Mouse (Mus musculus): ENCODE measurements around the gene Hal. TPM values are rescaled to one million over a fixed set of nuclear protein-coding genes. Genes with fewer than 3 reads are reported as not detected.

The Hal gene
- polyA plus RNA-seq, 1 experiment from 2014 or later: 0.33 TPM

DNA sequence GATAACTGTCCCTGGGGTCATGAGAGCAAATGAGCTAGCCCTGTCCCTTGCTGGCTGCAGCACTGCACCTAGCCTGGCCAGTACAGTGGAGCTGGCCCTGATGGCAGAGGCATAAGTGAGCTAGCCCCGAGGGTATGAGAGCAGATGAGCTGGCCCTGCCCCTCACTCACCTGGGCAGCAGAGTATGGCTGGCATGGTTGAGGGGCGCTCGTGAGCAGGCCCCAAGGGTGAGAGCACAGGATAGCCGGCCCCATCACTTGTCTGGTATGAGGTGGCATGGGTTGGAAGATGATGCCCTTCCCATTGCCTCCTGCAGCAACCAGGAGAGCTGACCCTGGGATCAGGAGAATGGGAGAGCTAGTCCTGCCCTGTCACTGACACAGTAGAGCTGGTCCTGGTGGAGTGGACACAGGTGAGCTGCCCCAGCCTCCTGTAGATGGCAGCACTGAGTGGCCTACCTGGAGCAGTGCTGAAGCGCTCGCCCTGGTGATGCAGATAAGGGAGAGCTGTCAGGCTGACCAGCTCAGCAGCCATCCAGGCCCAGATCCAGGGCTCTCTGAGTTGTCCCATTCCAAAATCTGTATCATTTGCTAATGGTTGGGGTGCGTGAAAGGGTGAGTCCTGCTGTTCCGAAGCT, 3.4 kb upstream of the Hal start:
- Histone ChIP-seq H3K9me3 (no peaks in the 10 kb centered on the region), H3K27ac (no peak overlapping the region), H3K4me3 (no peak overlapping the region), H3K4me1 (no peaks in the 10 kb centered on the region), H3K36me3 (peaks cover 50% of the 10 kb centered on the region), H3K27me3 (ENCODE audit: insufficient read depth, poor library complexity, severe bottlenecking) (peaks cover 5% of the 10 kb centered on the region; the same call in 1 of the 2 replicates)
- WGBS: 75% methylated on average over 8 of the region's 8 CpGs
- DNase-seq (ENCODE audit: low spot score): no peak

DNA sequence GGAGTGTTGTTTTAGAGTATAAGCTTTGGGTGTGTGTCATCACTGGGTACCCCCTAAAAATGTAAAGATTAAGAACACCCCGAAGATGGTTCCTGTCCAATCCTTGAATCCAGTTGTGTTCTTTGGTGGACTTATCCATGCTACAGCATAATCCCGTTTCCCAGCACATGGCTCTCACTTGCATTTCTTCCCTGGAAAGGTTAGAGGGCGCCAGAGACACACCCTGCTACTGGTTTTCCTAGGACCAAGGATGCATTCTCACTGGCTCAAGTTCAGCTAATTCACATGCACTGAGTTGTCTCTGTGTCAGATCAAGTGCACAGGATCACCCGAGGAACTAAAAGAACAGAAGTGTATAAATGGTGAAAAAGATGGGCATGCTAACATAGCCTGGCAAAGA, 1.9 kb upstream of the Hal start:
- H3K4me1 ChIP-seq: no peaks in the 10 kb centered on the region
- H3K27ac ChIP-seq: no peak overlapping the region
- peaks cover 5% of the 10 kb centered on the region; the same call in 1 of the 2 replicates for H3K27me3 ChIP-seq (ENCODE audit: insufficient read depth, poor library complexity, severe bottlenecking)
- no peak overlapping the region for H3K4me3 ChIP-seq
- WGBS: 25% methylated on average over 4 of the region's 4 CpGs
- no peak for DNase-seq (ENCODE audit: low spot score)
- H3K36me3 ChIP-seq: peaks cover 35% of the 10 kb centered on the region
- no peaks in the 10 kb centered on the region for H3K9me3 ChIP-seq

DNA sequence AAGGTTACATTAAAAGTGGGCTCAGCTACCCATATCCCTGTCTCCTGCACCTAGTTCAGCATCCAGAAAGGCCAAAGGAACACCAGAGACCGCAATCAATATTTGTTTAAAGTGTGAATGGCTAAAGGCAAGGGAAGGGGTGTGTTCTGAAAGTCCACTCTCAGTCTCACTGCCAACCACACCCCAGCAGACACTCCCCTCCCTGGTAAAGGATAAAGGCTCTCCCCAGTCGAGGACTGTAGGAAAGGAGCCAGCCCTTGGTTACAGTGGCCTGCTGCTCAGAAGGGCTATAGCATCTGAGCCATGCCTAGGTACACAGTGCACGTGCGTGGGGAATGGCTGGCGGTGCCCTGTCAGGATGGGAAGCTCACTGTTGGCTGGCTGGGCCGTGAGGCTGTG, 259 bp downstream of the Hal start:
- Histone ChIP-seq H3K27ac (no peak overlapping the region), H3K27me3 (ENCODE audit: insufficient read depth, poor library complexity, severe bottlenecking) (peaks cover 5% of the 10 kb centered on the region; the same call in 1 of the 2 replicates), H3K9me3 (no peaks in the 10 kb centered on the region), H3K4me3 (no peak overlapping the region), H3K36me3 (peaks cover 14% of the 10 kb centered on the region), H3K4me1 (no peaks in the 10 kb centered on the region)
- DNase-seq (ENCODE audit: low spot score): no peak
- WGBS: 82% methylated on average over 6 of the region's 6 CpGs

DNA sequence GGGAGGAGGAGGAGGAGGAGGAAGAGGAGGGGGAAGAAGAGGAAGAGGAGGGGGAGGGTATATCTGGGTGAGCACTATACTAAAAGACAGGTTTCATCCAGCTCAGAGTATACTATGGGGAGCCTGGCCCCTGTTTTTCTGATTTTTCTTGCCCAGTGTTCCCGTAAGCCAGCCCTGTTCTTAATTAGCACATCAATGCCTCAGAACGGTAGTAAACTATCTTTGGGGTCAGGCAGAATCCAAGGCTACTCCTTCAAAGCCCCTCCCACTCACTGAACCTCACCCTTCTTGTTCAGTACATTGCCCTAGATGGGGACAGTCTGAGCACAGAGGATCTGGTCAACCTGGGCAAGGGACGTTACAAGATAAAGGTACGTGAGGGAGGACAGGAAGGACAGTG, 1.9 kb downstream of the Hal start:
- Histone ChIP-seq H3K9me3 (no peaks in the 10 kb centered on the region), H3K27ac (no peak overlapping the region), H3K4me1 (no peaks in the 10 kb centered on the region), H3K4me3 (no peak overlapping the region), H3K27me3 (ENCODE audit: insufficient read depth, poor library complexity, severe bottlenecking) (peaks cover 5% of the 10 kb centered on the region; the same call in 1 of the 2 replicates), H3K36me3 (peaks cover under 1% of the 10 kb centered on the region; the same call in 1 of the 2 replicates)
- WGBS: 52% methylated on average over 4 of the region's 4 CpGs
- DNase-seq (ENCODE audit: low spot score): no peak

DNA sequence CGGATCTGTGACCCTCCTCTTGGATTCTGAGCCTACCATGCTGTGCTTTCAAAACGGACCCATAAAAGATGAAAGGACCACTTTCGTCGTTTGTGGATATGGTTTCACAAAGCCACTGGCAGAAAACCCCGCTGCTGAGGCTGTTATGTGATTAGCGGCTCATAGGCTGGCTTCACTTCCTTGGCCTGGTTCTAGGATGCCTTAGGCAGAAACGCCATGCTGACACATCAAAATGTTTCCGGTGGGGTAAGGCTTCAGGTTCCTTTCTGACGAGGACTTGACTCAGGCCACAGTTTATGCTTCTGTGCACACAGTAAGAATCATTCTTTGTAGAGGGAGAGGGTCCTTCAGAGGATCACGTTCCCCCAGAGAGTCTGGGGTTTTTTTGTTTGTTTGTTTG, 12.3 kb downstream of the Hal start:
- H3K36me3 ChIP-seq: no peaks in the 10 kb centered on the region
- no peak for DNase-seq (ENCODE audit: low spot score)
- H3K9me3 ChIP-seq: no peaks in the 10 kb centered on the region
- no peaks in the 10 kb centered on the region for H3K4me1 ChIP-seq
- 64% methylated on average over 10 of the region's 10 CpGs for WGBS
- H3K4me3 ChIP-seq: no peak overlapping the region
- H3K27me3 ChIP-seq (ENCODE audit: insufficient read depth, poor library complexity, severe bottlenecking): no peaks in the 10 kb centered on the region; the same call in 1 of the 2 replicates
- H3K27ac ChIP-seq: no peak overlapping the region

DNA sequence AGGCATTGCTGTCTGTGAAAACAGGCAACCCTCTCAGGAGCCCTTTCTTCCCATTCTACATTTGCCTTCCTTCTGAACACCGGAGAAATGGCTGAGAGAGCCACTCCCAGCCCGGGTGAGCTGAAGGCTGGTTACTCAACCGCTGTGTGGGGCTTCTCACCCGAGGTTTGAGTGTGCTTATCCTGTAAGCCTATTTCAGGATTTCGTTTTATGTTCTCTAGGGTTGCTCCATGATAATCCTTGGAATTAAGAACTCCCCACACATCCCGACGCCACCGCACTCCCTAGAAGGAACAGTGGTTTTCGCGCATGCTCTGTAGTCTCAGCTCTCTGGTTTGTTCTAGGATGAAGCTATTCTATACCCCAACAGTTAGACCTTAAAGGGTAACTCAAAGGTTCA, 12.8 kb downstream of the Hal start:
- Histone ChIP-seq H3K36me3 (no peaks in the 10 kb centered on the region), H3K4me1 (no peaks in the 10 kb centered on the region), H3K9me3 (no peaks in the 10 kb centered on the region), H3K4me3 (no peak overlapping the region), H3K27ac (no peak overlapping the region), H3K27me3 (ENCODE audit: insufficient read depth, poor library complexity, severe bottlenecking) (no peaks in the 10 kb centered on the region; the same call in 1 of the 2 replicates)
- DNase-seq (ENCODE audit: low spot score): no peak
- WGBS: 77% methylated on average over 10 of the region's 10 CpGs

DNA sequence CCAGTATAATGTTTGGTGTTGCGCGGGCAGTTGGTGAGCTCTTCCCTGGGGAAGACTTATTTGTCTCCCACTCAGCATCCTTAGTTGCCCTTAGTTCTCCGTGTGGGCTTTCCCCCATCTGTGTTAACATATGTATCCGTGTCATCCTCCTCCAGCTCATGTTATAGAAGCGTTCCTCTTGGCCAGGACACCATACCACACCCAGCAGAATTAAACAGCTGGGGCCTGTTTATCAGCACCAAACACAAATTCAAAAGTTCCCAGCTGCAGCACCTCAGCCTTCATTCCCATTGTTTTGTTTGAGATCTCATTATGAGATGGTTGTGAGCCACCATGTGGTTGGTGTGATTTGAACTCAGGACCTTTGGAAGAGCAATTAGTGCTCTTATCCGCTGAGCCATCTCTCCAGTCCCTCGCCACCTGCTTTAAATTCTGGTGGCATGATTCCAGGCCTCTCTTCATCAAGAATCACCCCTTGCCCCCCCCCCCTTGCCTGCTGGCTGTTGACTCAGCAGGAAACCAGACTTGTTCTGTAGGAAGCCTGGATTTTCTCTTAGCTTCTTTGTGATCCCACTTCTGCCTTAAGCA, 19.9 kb downstream of the Hal start:
- H3K27ac ChIP-seq: no peak overlapping the region
- H3K9me3 ChIP-seq: no peaks in the 10 kb centered on the region
- no peak overlapping the region for H3K4me3 ChIP-seq
- no peaks in the 10 kb centered on the region for H3K4me1 ChIP-seq
- H3K36me3 ChIP-seq: no peaks in the 10 kb centered on the region
- no peak for DNase-seq (ENCODE audit: low spot score)
- no peaks in the 10 kb centered on the region for H3K27me3 ChIP-seq (ENCODE audit: insufficient read depth, poor library complexity, severe bottlenecking)
- 78% methylated on average over 7 of the region's 7 CpGs for WGBS

DNA sequence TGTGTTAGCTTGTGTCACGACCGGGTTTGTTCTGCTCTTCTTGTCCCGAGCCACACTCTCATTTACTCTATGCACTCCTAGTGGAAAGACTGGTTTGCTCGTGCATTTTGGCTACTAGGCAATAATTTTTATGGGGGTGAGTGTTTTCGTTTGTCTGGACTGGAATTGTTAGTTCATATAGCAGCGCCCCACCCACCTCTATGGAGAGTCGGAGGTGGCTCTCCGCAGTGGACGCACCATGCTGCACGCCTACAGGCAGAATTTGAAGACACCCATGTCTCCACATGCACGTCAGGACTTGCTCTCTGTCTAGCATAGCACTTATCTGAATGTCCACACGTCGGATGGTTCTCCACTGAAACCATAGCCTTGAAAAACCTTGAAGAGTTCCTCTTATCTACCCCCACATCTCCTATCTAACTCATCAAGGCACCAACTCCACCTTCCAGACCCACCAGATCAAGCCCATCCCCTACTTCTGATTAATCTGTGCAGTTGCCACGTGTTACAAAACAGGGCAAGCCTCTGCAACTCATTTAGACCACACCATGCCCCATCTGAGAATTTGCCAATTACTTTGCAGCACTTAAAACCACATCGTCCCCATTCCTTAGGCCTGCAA, 21.1 kb downstream of the Hal start:
- 87% methylated on average over 15 of the region's 15 CpGs for WGBS
- no peaks in the 10 kb centered on the region for H3K9me3 ChIP-seq
- no peaks in the 10 kb centered on the region for H3K4me1 ChIP-seq
- DNase-seq (ENCODE audit: low spot score): no peak
- no peaks in the 10 kb centered on the region for H3K36me3 ChIP-seq
- no peak overlapping the region for H3K27ac ChIP-seq
- no peak overlapping the region for H3K4me3 ChIP-seq
- H3K27me3 ChIP-seq (ENCODE audit: insufficient read depth, poor library complexity, severe bottlenecking): no peaks in the 10 kb centered on the region

DNA sequence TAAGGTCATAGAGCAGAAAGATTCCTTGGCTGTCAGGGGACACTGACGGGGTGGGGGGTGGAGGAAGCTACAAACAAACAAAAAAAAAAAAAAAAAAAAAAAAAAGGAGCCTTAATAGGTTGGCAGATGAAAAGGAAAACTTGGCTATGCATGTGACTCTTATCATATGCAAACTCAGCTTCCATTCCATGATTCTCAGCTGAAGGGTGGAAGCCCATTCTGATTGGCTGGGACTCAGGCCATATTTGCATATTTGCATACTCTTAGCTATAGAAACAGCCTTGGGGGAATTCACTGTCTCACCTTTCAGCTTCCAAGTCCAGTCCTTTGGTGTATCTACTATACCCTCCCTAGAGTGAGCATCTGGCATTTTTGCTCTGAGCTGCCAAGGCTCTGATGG, 26.9 kb downstream of the Hal start:
- Histone ChIP-seq H3K4me3 (no peak overlapping the region), H3K27me3 (ENCODE audit: insufficient read depth, poor library complexity, severe bottlenecking) (no peaks in the 10 kb centered on the region)
- DNase-seq (ENCODE audit: low spot score): peak; percentile 51

DNA sequence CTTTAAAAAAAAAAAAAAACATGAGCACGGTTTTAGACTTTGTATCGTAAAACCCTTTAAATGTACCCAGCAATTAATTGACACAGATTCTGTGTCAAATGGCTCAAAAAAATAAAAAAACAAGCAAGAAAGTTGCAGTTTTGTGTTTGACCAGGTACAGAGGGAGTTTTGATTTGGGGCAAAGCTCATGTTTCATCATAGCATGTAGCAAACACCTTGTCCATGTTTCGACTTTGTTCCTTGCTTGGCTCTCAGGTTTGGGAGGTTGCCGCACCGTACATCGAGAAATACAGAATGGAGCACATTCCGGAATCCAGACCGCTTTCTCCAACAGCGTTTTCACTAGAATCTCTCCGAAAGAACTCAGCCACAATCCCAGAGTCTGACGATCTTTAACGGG, 27.4 kb downstream of the Hal start:
- 81% methylated on average over 12 of the region's 12 CpGs for WGBS

More for the DNA sequence above, 26.9 kb downstream of the Hal start:
- H3K9me3 ChIP-seq: no peaks in the 10 kb centered on the region
- H3K27ac ChIP-seq: no peak overlapping the region
- no peaks in the 10 kb centered on the region for H3K36me3 ChIP-seq
- WGBS: 23% methylated on average over 1 of the region's 1 CpGs
- no peaks in the 10 kb centered on the region for H3K4me1 ChIP-seq

DNA sequence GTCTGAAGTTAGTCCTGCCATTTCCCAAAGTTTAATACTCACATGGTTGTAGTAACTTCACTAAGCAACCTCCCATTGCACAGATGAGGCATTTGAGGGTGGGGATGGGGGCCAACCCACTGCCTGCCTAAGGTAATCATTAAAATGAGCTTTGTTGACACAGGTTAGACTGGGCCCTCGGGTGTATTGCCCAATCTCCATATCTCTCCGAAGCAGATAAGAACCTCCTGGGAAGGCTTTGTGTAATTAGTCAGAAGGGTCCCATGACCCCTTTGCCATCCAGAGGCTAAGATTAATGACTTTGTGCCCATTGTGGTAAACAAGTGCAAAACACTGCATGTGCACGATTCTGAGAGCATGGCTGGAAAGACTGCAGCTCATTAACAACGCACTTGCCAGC, 29.2 kb downstream of the Hal start:
- Histone ChIP-seq H3K27ac (no peak overlapping the region), H3K27me3 (ENCODE audit: insufficient read depth, poor library complexity, severe bottlenecking) (no peaks in the 10 kb centered on the region), H3K4me1 (no peaks in the 10 kb centered on the region), H3K9me3 (no peaks in the 10 kb centered on the region), H3K36me3 (no peaks in the 10 kb centered on the region), H3K4me3 (no peak overlapping the region)
- WGBS: 55% methylated on average over 4 of the region's 4 CpGs
- peak; percentile 51 for DNase-seq (ENCODE audit: low spot score)

More for the DNA sequence above, 27.4 kb downstream of the Hal start:
- H3K27me3 ChIP-seq (ENCODE audit: insufficient read depth, poor library complexity, severe bottlenecking): no peaks in the 10 kb centered on the region
- no peaks in the 10 kb centered on the region for H3K4me1 ChIP-seq
- H3K27ac ChIP-seq: no peak overlapping the region
- no peak overlapping the region for H3K4me3 ChIP-seq
- H3K9me3 ChIP-seq: no peaks in the 10 kb centered on the region
- H3K36me3 ChIP-seq: no peaks in the 10 kb centered on the region
- peak; percentile 9 for DNase-seq (ENCODE audit: low spot score)

DNA sequence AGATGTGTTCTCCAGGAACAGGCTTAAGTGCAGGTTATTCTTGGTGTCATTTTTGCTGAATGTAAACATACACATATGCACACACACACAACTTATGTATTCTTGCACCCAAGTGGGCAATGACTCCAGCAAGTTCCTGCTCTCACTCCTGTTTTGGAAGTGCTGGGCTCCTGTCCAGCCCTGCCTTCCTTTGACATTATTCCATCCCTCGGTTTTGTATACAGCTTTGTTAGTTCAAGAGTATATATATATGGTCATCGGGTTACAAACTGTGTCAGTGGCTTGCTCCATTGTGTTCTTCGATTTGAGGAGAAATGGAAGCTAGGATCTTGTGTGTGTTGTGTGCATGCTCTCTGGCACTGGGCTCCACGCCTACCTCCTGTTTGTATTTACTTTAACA, 29.6 kb downstream of the Hal start:
- no peak overlapping the region for H3K4me3 ChIP-seq
- H3K36me3 ChIP-seq: no peaks in the 10 kb centered on the region
- H3K9me3 ChIP-seq: no peaks in the 10 kb centered on the region
- H3K4me1 ChIP-seq: no peaks in the 10 kb centered on the region
- H3K27ac ChIP-seq: no peak overlapping the region
- 84% methylated on average over 4 of the region's 4 CpGs for WGBS
- DNase-seq (ENCODE audit: low spot score): no peak
- H3K27me3 ChIP-seq (ENCODE audit: insufficient read depth, poor library complexity, severe bottlenecking): no peaks in the 10 kb centered on the region

DNA sequence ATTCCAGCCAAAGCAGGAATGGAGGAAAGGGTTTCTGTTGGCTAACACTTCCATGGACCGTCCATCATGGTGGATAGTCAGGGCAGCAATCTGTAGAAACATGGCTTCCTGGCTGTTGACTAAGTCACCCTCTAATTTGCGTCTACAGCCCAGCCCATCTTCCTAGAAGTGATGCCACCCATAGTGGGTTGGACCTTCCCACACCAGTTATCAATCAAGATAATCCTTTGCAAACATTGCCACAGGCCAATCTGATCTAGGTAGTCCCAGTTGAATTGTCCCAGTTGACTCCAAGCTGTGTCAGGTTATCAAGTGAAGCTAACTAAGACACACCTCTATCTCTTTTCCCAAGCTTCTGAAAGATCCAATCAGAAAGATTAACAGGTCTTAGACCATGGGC, 30.1 kb downstream of the Hal start:
- H3K36me3 ChIP-seq: no peaks in the 10 kb centered on the region
- no peak overlapping the region for H3K4me3 ChIP-seq
- WGBS: 86% methylated on average over 2 of the region's 2 CpGs
- no peaks in the 10 kb centered on the region for H3K9me3 ChIP-seq
- H3K27ac ChIP-seq: no peak overlapping the region
- no peaks in the 10 kb centered on the region for H3K27me3 ChIP-seq (ENCODE audit: insufficient read depth, poor library complexity, severe bottlenecking)
- peak; percentile 53 for DNase-seq (ENCODE audit: low spot score)
- no peaks in the 10 kb centered on the region for H3K4me1 ChIP-seq

Data from heart, embryonic 10.5 days (tissue).